In the genomic region with DNA sequence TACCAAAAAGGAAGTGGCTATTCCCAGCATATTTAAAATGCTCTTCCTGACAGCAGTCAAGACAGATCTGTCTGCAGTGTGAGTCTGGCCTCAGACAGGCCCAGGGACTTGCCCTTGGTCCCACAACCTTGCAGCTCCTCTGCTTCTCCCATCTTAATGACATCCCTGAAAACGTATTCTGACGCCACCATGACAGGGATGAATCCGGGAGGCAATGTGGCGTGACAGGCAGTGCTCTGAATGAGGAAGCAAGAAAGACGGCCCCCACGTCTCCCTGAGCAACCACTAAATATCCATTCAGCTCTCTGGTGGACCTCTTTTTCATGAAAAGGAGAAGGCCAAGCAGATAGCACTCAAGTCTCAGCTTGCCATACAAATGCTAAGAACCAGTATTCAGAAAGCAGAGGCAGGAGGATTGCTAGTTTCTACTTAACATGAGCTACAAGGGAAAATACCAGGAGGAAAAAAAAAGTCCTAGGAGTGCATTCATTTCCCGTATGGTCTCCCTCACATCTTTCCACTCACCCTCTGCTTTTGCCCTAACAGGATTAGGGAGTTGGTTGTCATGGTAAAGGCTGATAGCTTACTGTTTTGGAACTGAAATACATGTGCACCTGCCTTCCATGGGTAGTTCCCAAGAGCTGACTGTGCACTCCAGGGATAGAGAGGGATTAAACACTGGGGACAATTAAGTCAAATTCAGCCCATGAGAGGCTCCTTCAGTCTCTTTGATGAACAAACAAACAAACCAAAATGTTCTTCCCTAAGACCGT, we compare ENCODE assay signal across 21 mouse cellular contexts.
DNase-seq lines count a peak whose midpoint lies in the region; ATAC-seq and TF ChIP-seq lines count a peak whose summit lies in the region.
"Had no signal": no experiment of that assay in that cellular context is flagged by ENCODE, and none has a peak within 500 bp of the region (broad histone marks: within the 10 kb centered on the region; RNA-seq: fewer than 3 reads in every experiment).

No protein-coding gene starts in this region.

- 47% methylated on average over 8 of the region's 8 CpGs for WGBS in kidney, postnatal 0 days
- WGBS in midbrain, embryonic 12.5 days, result 21% methylated on average over 8 of the region's 8 CpGs
- WGBS in midbrain, embryonic 16.5 days, result 17% methylated on average over 8 of the region's 8 CpGs
- 8% methylated on average over 8 of the region's 8 CpGs for WGBS in midbrain, embryonic 14.5 days
- WGBS in stomach, postnatal 0 days, result 76% methylated on average over 8 of the region's 8 CpGs

- no peak overlapping the region for H3K4me2 ChIP-seq in kidney, postnatal 0 days (ENCODE audit: low read length)
- H3K4me2 ChIP-seq in midbrain, embryonic 12.5 days (replicated peaks), result no peak overlapping the region
- no peak overlapping the region for H3K4me2 ChIP-seq in midbrain, embryonic 16.5 days (ENCODE audit: low read length)
- no peak overlapping the region for H3K4me2 ChIP-seq in midbrain, embryonic 14.5 days (ENCODE audit: low read length)
- H3K4me2 ChIP-seq in stomach, postnatal 0 days (replicated peaks; ENCODE audit: low read depth), result no peak overlapping the region
- H3K4me2 ChIP-seq: forebrain, embryonic 13.5 days; heart, embryonic 13.5 days; hindbrain, embryonic 15.5 days had no signal

- H3K9ac ChIP-seq in kidney, postnatal 0 days (ENCODE audit: low read depth, low read length), result no peak overlapping the region
- no peak overlapping the region for H3K9ac ChIP-seq in midbrain, embryonic 12.5 days (replicated peaks)
- H3K9ac ChIP-seq in midbrain, embryonic 16.5 days (ENCODE audit: low read depth, low read length), result no peak overlapping the region
- no peak overlapping the region for H3K9ac ChIP-seq in midbrain, embryonic 14.5 days (replicated peaks; ENCODE audit: low read length)
- H3K9ac ChIP-seq in stomach, postnatal 0 days (ENCODE audit: low read length), result no peak overlapping the region
- H3K9ac ChIP-seq: forebrain, embryonic 13.5 days; forebrain, postnatal 0 days; heart, embryonic 13.5 days; hindbrain, embryonic 15.5 days had no signal

- H3K27ac ChIP-seq in kidney, postnatal 0 days, result no peak overlapping the region
- H3K27ac ChIP-seq in midbrain, embryonic 12.5 days (replicated peaks), result peak overlapping the region; percentile 63
- no peak overlapping the region for H3K27ac ChIP-seq in midbrain, embryonic 16.5 days (ENCODE audit: low read length)
- H3K27ac ChIP-seq in midbrain, embryonic 14.5 days (replicated peaks; ENCODE audit: low read depth, low read length), result no peak overlapping the region
- no peak overlapping the region for H3K27ac ChIP-seq in stomach, postnatal 0 days (replicated peaks)
- H3K27ac ChIP-seq: embryonic facial prominence, embryonic 10.5 days; forebrain, embryonic 13.5 days; heart, embryonic 13.5 days; hindbrain, embryonic 15.5 days had no signal

- TF ChIP-seq EP300 in stomach, postnatal 0 days (optimal IDR thresholded peaks at IDR 0.05), result no peak

- no peaks in the 10 kb centered on the region for H3K36me3 ChIP-seq in kidney, postnatal 0 days (ENCODE audit: insufficient read depth, low read length)
- H3K36me3 ChIP-seq in midbrain, embryonic 12.5 days, result no peaks in the 10 kb centered on the region
- H3K36me3 ChIP-seq in midbrain, embryonic 16.5 days (ENCODE audit: control insufficient read depth, insufficient read depth, low read length), result peaks cover 3% of the 10 kb centered on the region; the same call in 1 of the 2 replicates
- no peaks in the 10 kb centered on the region for H3K36me3 ChIP-seq in midbrain, embryonic 14.5 days (ENCODE audit: control insufficient read depth, insufficient read depth, low read length)
- H3K36me3 ChIP-seq in stomach, postnatal 0 days (ENCODE audit: control insufficient read depth, insufficient read depth, low read length), result no peaks in the 10 kb centered on the region
- H3K36me3 ChIP-seq: embryonic facial prominence, embryonic 10.5 days; heart, embryonic 13.5 days had no signal

- no peaks in the 10 kb centered on the region for H3K27me3 ChIP-seq in kidney, postnatal 0 days (ENCODE audit: insufficient read depth, low read length)
- no peaks in the 10 kb centered on the region for H3K27me3 ChIP-seq in midbrain, embryonic 12.5 days
- no peaks in the 10 kb centered on the region for H3K27me3 ChIP-seq in midbrain, embryonic 16.5 days (ENCODE audit: control insufficient read depth, insufficient read depth, low read depth, low read length)
- no peaks in the 10 kb centered on the region for H3K27me3 ChIP-seq in midbrain, embryonic 14.5 days (ENCODE audit: control insufficient read depth, insufficient read depth, low read length)
- H3K27me3 ChIP-seq in stomach, postnatal 0 days (ENCODE audit: control insufficient read depth, insufficient read depth, low read length), result no peaks in the 10 kb centered on the region
- H3K27me3 ChIP-seq: forebrain, embryonic 13.5 days; heart, embryonic 13.5 days; hindbrain, embryonic 15.5 days; Patski had no signal

- no peaks in the 10 kb centered on the region for H3K4me1 ChIP-seq in kidney, postnatal 0 days (replicated peaks; ENCODE audit: insufficient read depth, low read length)
- no peaks in the 10 kb centered on the region; the same call in 1 of the 2 replicates for H3K4me1 ChIP-seq in midbrain, embryonic 12.5 days
- H3K4me1 ChIP-seq in midbrain, embryonic 16.5 days (ENCODE audit: control insufficient read depth, insufficient read depth, low read length), result no peaks in the 10 kb centered on the region
- no peaks in the 10 kb centered on the region for H3K4me1 ChIP-seq in midbrain, embryonic 14.5 days (ENCODE audit: control insufficient read depth, insufficient read depth, low read length)
- H3K4me1 ChIP-seq in stomach, postnatal 0 days (replicated peaks; ENCODE audit: control insufficient read depth, insufficient read depth), result no peaks in the 10 kb centered on the region
- H3K4me1 ChIP-seq: embryonic facial prominence, embryonic 10.5 days; forebrain, embryonic 13.5 days; heart, embryonic 13.5 days; hindbrain, embryonic 15.5 days had no signal

- H3K9me3 ChIP-seq in kidney, postnatal 0 days (replicated peaks; ENCODE audit: low read length), result no peaks in the 10 kb centered on the region
- H3K9me3 ChIP-seq in midbrain, embryonic 12.5 days, result no peaks in the 10 kb centered on the region
- no peaks in the 10 kb centered on the region for H3K9me3 ChIP-seq in midbrain, embryonic 16.5 days (replicated peaks; ENCODE audit: control insufficient read depth, low read length, poor library complexity, severe bottlenecking)
- no peaks in the 10 kb centered on the region for H3K9me3 ChIP-seq in midbrain, embryonic 14.5 days (ENCODE audit: control insufficient read depth, low read length)
- no peaks in the 10 kb centered on the region for H3K9me3 ChIP-seq in stomach, postnatal 0 days (ENCODE audit: control insufficient read depth, low read length)
- H3K9me3 ChIP-seq: embryonic facial prominence, embryonic 10.5 days; forebrain, embryonic 13.5 days; heart, embryonic 13.5 days; hindbrain, embryonic 15.5 days had no signal

- DNase-seq in embryo, embryonic 10.5 days (ENCODE audit: low spot score), result peak; percentile 21
- DNase-seq in embryo, embryonic 9.5 days (ENCODE audit: extremely low spot score), result no peak
- peak; percentile 9 for DNase-seq in kidney, postnatal 0 days (ENCODE audit: low spot score)
- no peak for DNase-seq in kidney, adult 18-20 months
- peak; percentile 39 for DNase-seq in midbrain, embryonic 14.5 days
- DNase-seq in stomach, postnatal 0 days (ENCODE audit: low spot score), result no peak
- DNase-seq: adrenal gland, postnatal 14 days; cerebellum, adult 2 months; cerebellum, postnatal 10 days; forebrain, postnatal 0 days; gastrocnemius, postnatal 36 days; heart, adult 11 months; heart, postnatal 4 days had no signal

- no peak for ATAC-seq in kidney, postnatal 0 days (replicated peaks; ENCODE audit: low FRiP score, low read depth)
- peak; percentile 84 for ATAC-seq in midbrain, embryonic 12.5 days (ENCODE audit: low FRiP score, low read depth)
- ATAC-seq in midbrain, embryonic 16.5 days, result no peak
- no peak for ATAC-seq in midbrain, embryonic 14.5 days (ENCODE audit: low FRiP score, low TSS enrichment)
- no peak for ATAC-seq in stomach, postnatal 0 days (ENCODE audit: low FRiP score, low TSS enrichment)
- ATAC-seq: activated CD4-positive, CD25-positive, alpha-beta regulatory T cell, adult 4 months; forebrain, embryonic 13.5 days; forebrain, postnatal 0 days; Patski had no signal

- TF ChIP-seq CTCF in kidney, postnatal 0 days (IDR thresholded peaks at IDR 0.05; ENCODE audit: low read depth), result no peak
- TF ChIP-seq CTCF in stomach, postnatal 0 days (IDR thresholded peaks at IDR 0.05; ENCODE audit: low read depth), result no peak

- H3K4me3 ChIP-seq in kidney, postnatal 0 days (replicated peaks; ENCODE audit: low read depth, low read length), result no peak overlapping the region
- no peak overlapping the region for H3K4me3 ChIP-seq in midbrain, embryonic 12.5 days
- no peak overlapping the region for H3K4me3 ChIP-seq in midbrain, embryonic 16.5 days (ENCODE audit: low read depth, low read length)
- no peak overlapping the region for H3K4me3 ChIP-seq in midbrain, embryonic 14.5 days (replicated peaks; ENCODE audit: low read depth, low read length)
- H3K4me3 ChIP-seq in stomach, postnatal 0 days (ENCODE audit: low read depth, low read length), result no peak overlapping the region
- H3K4me3 ChIP-seq: embryonic facial prominence, embryonic 10.5 days; forebrain, embryonic 13.5 days; heart, embryonic 13.5 days; hindbrain, embryonic 15.5 days had no signal

Comparison
In these comparisons a context has a peak if more than half of its experiments do, and no peak if none do; other contexts are left out.
1. DNase-seq: peak in embryo, embryonic 10.5 days (single experiment), kidney, postnatal 0 days (single experiment) and midbrain, embryonic 14.5 days (single experiment); none in embryo, embryonic 9.5 days (single experiment), kidney, adult 18-20 months (single experiment) and stomach, postnatal 0 days (single experiment).